Mouse (Mus musculus) MEL (cell line): ENCODE measurements around the gene Pabpc1l. TPM values are rescaled to one million over a fixed set of nuclear protein-coding genes. Genes with fewer than 3 reads are reported as not detected.

Source experiments
- DNase-seq: peaks from one replicate; pipeline ENCODE4 v3.0.0; 2011; ENCODE audit warnings: low read depth, low spot score
- H3K27ac ChIP-seq: 2 replicates; pipeline ENCODE4 v1.5.1; 2012; ENCODE audit warnings: low read depth, mild to moderate bottlenecking, control low read depth, low read length, moderate library complexity; ENCODE audit not compliant: control insufficient read depth
- H3K27me3 ChIP-seq, 2 experiments: fragments of 150-350 bp in 1 of 2; sonication (generic) in 1 of 2; 2 replicates each; pipeline ENCODE4 v1.6.1; 2012; ENCODE audit warnings: low read length in 2 of 2, mild to moderate bottlenecking in 2 of 2, improper control_type of control experiment in 1 of 2, moderate library complexity in 1 of 2; ENCODE audit not compliant: insufficient read depth in 2 of 2, control insufficient read depth in 1 of 2
- H3K36me3 ChIP-seq, 2 experiments: 2 replicates each; pipeline ENCODE4 v1.6.1; 2012 to 2014; ENCODE audit warnings: low read length in 2 of 2, improper control_type of control experiment in 1 of 2, inconsistent platforms in 1 of 2, mild to moderate bottlenecking in 1 of 2; ENCODE audit not compliant: insufficient read depth in 2 of 2, control insufficient read depth in 1 of 2
- H3K4me1 ChIP-seq, 2 experiments: fragments of 150-350 bp in 1 of 2; sonication (generic) in 1 of 2; 2 replicates each; pipeline ENCODE4 v1.6.1; 2012; ENCODE audit warnings: low read length in 2 of 2, improper control_type of control experiment in 1 of 2, mild to moderate bottlenecking in 1 of 2; ENCODE audit not compliant: insufficient read depth in 2 of 2, control insufficient read depth in 1 of 2
- H3K4me3 ChIP-seq, 2 experiments: fragments of 150-350 bp in 1 of 2; sonication (generic) in 1 of 2; 2 replicates each; pipeline ENCODE4 v1.5.1; 2012; ENCODE audit warnings: low read depth in 2 of 2, low read length in 2 of 2, mild to moderate bottlenecking in 2 of 2, moderate library complexity in 2 of 2, control low read depth in 1 of 2, improper control_type of control experiment in 1 of 2; ENCODE audit not compliant: control insufficient read depth in 1 of 2, insufficient read depth in 1 of 2
- H3K79me2 ChIP-seq: 2 replicates; pipeline ENCODE4 v1.6.1; 2012; ENCODE audit warnings: mild to moderate bottlenecking, low read length, moderate library complexity; ENCODE audit not compliant: control insufficient read depth, poor library complexity, insufficient read depth
- H3K9ac ChIP-seq: 2 replicates; pipeline ENCODE4 v1.6.1; 2012; ENCODE audit warnings: low read depth, mild to moderate bottlenecking, control low read depth, low read length, moderate library complexity; ENCODE audit not compliant: control insufficient read depth, poor library complexity, severe bottlenecking
- H3K9me3 ChIP-seq: fragments of 150-350 bp; sonication (generic); replicated peaks from 2 replicates; pipeline ENCODE4 v1.6.1; 2012; ENCODE audit warnings: mild to moderate bottlenecking, low read length, improper control_type of control experiment, moderate library complexity; ENCODE audit not compliant: insufficient read depth
- BHLHE40 ChIP-seq: IDR thresholded peaks from 2 replicates; pipeline ENCODE4 v1.6.1; 2012; ENCODE audit warnings: low read depth, mild to moderate bottlenecking, inconsistent platforms, low read length, improper control_type of control experiment, borderline replicate concordance
- CHD2 ChIP-seq: IDR thresholded peaks from 2 replicates; pipeline ENCODE4 v1.6.1; 2011; ENCODE audit warnings: low read length, improper control_type of control experiment
- E2F4 ChIP-seq: IDR thresholded peaks from 2 replicates; pipeline ENCODE4 v1.6.1; 2011; ENCODE audit warnings: low read depth, low read length, improper control_type of control experiment, borderline replicate concordance
- EP300 ChIP-seq, 2 experiments: IDR thresholded peaks; 2 replicates each; pipeline ENCODE4 v1.6.1; 2011; ENCODE audit warnings: improper control_type of control experiment in 2 of 2, low read length in 2 of 2, low read depth in 1 of 2, mild to moderate bottlenecking in 1 of 2
- GABPA ChIP-seq: IDR thresholded peaks from 2 replicates; pipeline ENCODE4 v1.6.1; 2012; ENCODE audit warnings: low read depth, mild to moderate bottlenecking, inconsistent platforms, low read length, improper control_type of control experiment, moderate library complexity
- GATA1 ChIP-seq: IDR thresholded peaks from 2 replicates; pipeline ENCODE4 v1.6.1; 2011; ENCODE audit warnings: low read depth, low read length, improper control_type of control experiment
- HCFC1 ChIP-seq: IDR thresholded peaks from 2 replicates; pipeline ENCODE4 v1.6.1; 2012; ENCODE audit warnings: low read depth, mild to moderate bottlenecking, inconsistent platforms, low read length, improper control_type of control experiment, moderate library complexity
- MAX ChIP-seq: IDR thresholded peaks from 2 replicates; pipeline ENCODE4 v1.6.1; 2011; ENCODE audit warnings: low read length, improper control_type of control experiment
- MEF2A ChIP-seq: IDR thresholded peaks from 2 replicates; pipeline ENCODE4 v1.6.1; 2014; ENCODE audit warnings: low read depth, mild to moderate bottlenecking, inconsistent platforms, low read length, improper control_type of control experiment; ENCODE audit not compliant: poor library complexity, insufficient replicate concordance, severe bottlenecking; ENCODE audit errors: extremely low read depth
- MYB ChIP-seq: IDR thresholded peaks from 2 replicates; pipeline ENCODE4 v1.6.1; 2011; ENCODE audit warnings: mild to moderate bottlenecking, low read depth, low read length, improper control_type of control experiment
- MYC ChIP-seq: IDR thresholded peaks from 2 replicates; pipeline ENCODE4 v1.6.1; 2011; ENCODE audit warnings: low read depth, mild to moderate bottlenecking, low read length, improper control_type of control experiment, moderate library complexity
- NELFE ChIP-seq: IDR thresholded peaks from 2 replicates; pipeline ENCODE4 v1.6.1; 2011; ENCODE audit warnings: low read depth, low read length, improper control_type of control experiment
- POLR2AphosphoS5 ChIP-seq: IDR thresholded peaks from 2 replicates; pipeline ENCODE4 v1.6.1; 2012; ENCODE audit warnings: low read depth, borderline replicate concordance, mild to moderate bottlenecking, inconsistent platforms, low read length, moderate library complexity, mixed read lengths
- RAD21 ChIP-seq: IDR thresholded peaks from 2 replicates; pipeline ENCODE4 v1.6.1; 2011; ENCODE audit warnings: mild to moderate bottlenecking, low read depth, low read length, improper control_type of control experiment
- SIN3A ChIP-seq: IDR thresholded peaks from 2 replicates; pipeline ENCODE4 v1.6.1; 2012; ENCODE audit warnings: low read length, improper control_type of control experiment, inconsistent platforms
- SMC3 ChIP-seq: IDR thresholded peaks from 2 replicates; pipeline ENCODE4 v1.6.1; 2011; ENCODE audit warnings: low read depth, low read length, improper control_type of control experiment
- TBP ChIP-seq: IDR thresholded peaks from 2 replicates; pipeline ENCODE4 v1.8.0; 2011; ENCODE audit warnings: low read depth, low read length, improper control_type of control experiment
- USF1 ChIP-seq: IDR thresholded peaks from 2 replicates; pipeline ENCODE4 v1.6.1; 2014; ENCODE audit warnings: low read depth, mild to moderate bottlenecking, inconsistent platforms, low read length, improper control_type of control experiment, moderate library complexity
- USF2 ChIP-seq, 2 experiments: IDR thresholded peaks; 2 replicates each; pipeline ENCODE4 v1.6.1; 2011 to 2012; ENCODE audit warnings: improper control_type of control experiment in 2 of 2, low read length in 2 of 2, borderline replicate concordance in 1 of 2, inconsistent platforms in 1 of 2, low read depth in 1 of 2, mild to moderate bottlenecking in 1 of 2; ENCODE audit not compliant: insufficient read depth in 1 of 2
- ZKSCAN1 ChIP-seq: IDR thresholded peaks from 2 replicates; pipeline ENCODE4 v1.6.1; 2012; ENCODE audit warnings: low read depth, mild to moderate bottlenecking, inconsistent platforms, low read length, improper control_type of control experiment, moderate library complexity
- ZMIZ1 ChIP-seq: IDR thresholded peaks from 2 replicates; pipeline ENCODE4 v1.6.1; 2012; ENCODE audit warnings: low read depth, mild to moderate bottlenecking, inconsistent platforms, low read length, improper control_type of control experiment, moderate library complexity
- polyA plus RNA-seq, 2 experiments: library from polyadenylated mRNA; stranded (reverse) in 1 of 2; unstranded in 1 of 2; fragments of >175 nt in 1 of 2; fragments of >200 nt in 1 of 2; gene quantifications; 2 replicates each; pipeline versions ENCODE4 v1.2.1 to v1.2.4; 2012; ENCODE audit warnings: low replicate concordance in 2 of 2, low read depth in 1 of 2; ENCODE audit not compliant: insufficient read length in 2 of 2, insufficient read depth in 1 of 2, missing spikeins in 1 of 2
- total RNA-seq: library from RNA; depleted of rRNA; stranded (reverse); fragments of 300-350 nt; gene quantifications from 2 replicates; pipeline ENCODE4 v1.2.3, GENCODE M21; 2012

Pabpc1l gene
- total and polyA plus RNA-seq, 3 experiments: 0.27 to 0.40 TPM; not detected in 1

DNA sequence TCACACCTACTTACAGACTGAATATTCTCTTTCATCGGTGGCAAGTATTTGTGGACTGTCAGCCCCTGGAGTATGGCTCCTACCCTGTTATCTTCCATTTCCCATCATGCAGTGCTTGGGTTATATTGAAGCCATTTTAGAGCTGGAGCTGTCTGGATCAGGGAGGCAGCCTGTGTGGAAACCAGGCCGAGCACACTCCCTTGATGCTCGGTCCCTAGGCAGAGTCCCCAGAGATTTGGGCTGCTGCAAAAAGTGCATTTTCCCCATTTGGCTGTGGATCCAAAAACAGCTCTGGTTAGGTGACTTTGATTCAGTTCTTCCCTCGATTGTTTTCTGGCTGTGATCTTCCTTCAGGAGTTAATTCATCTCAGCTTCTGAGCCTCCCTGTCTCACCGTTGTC lies 28.4 kb upstream of the Pabpc1l start:
- peaks cover 55% of the 10 kb centered on the region for H3K79me2 ChIP-seq
- DNase-seq: no peak
- no peak overlapping the region for H3K9ac ChIP-seq
- peak overlapping the region in 1 of 2 experiments; percentile 96; a peak in 1 of 4 replicates for H3K4me3 ChIP-seq
- no peaks in the 10 kb centered on the region for H3K27me3 ChIP-seq
- H3K27ac ChIP-seq: no peak overlapping the region
- no peaks in the 10 kb centered on the region for H3K9me3 ChIP-seq
- H3K4me1 ChIP-seq: peaks cover 3 to 14% of the 10 kb centered on the region in 2 experiments
- peak in 1 of 2 experiments; percentile 10; a peak in 1 of 4 replicates for TF ChIP-seq EP300 (IDR thresholded peaks at IDR 0.05; ENCODE audit: low read depth in 1 of 2, low read length in 2 of 2)
- TF ChIP-seq POLR2AphosphoS5: no peak
- TF ChIP-seq, all 39 proteins: peak for 1
- H3K36me3 ChIP-seq: peaks cover 13 to 29% of the 10 kb centered on the region in 2 experiments

DNA sequence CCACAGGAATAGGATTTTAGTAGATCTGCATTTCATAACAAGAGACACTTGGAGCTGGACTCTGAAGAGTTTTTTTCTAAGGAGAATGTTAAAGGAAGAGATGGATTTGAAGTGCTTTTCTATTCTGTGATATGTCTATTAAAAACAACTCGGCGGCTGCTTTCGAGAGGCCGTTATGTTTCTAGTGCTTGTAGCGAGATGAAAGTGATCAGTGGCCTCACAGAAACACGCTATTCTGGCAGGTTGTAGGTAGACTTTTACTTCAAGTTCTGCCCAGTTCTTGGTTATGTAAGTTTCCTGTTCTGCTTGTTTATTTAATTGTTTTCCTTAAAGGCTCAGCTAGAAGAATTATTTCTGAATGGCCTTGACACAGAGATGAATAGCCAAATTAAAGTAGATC lies 26.3 kb upstream of the Pabpc1l start:
- H3K4me1 ChIP-seq: peaks cover 3 to 15% of the 10 kb centered on the region in 2 experiments
- peaks cover 15 to 29% of the 10 kb centered on the region in 2 experiments for H3K36me3 ChIP-seq

DNA sequence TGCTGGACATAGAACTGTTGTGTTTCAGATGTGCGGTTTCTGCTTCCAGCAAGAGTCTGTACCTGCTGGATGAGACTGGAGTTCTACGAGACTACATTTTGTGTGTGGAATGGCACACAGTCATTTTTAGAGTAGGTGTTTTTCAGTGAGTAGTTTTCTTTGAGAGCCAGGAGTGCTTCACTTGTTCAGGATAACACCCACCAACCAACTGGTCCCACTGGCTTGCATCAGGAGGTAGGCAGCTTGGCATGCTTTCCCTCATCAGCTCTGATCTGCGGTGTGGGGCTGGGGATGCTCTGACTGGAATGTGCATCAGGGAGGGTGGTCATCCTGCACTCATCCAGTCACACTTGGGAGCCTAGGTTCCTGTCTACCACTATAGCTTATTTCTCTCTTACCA lies 22.6 kb upstream of the Pabpc1l start:
- TF ChIP-seq BHLHE40 (no peak), MYC (no peak), HCFC1 (no peak), MEF2A (no peak), POLR2AphosphoS5 (no peak), ZMIZ1 (no peak), SIN3A (no peak), MYB (no peak)
- no peaks in the 10 kb centered on the region for H3K27me3 ChIP-seq
- no peaks in the 10 kb centered on the region for H3K9me3 ChIP-seq
- H3K36me3 ChIP-seq: peaks cover 12 to 18% of the 10 kb centered on the region in 2 experiments
- H3K27ac ChIP-seq: no peak overlapping the region
- no peak overlapping the region for H3K4me3 ChIP-seq
- no peak overlapping the region for H3K9ac ChIP-seq
- peaks cover 82% of the 10 kb centered on the region for H3K79me2 ChIP-seq
- peaks cover 0 to 3% of the 10 kb centered on the region in 2 experiments; a peak in 1 of 4 replicates for H3K4me1 ChIP-seq
- no peak for DNase-seq

More for the DNA sequence above, 26.3 kb upstream of the Pabpc1l start:
- no peak for DNase-seq
- H3K9me3 ChIP-seq: no peaks in the 10 kb centered on the region
- H3K4me3 ChIP-seq: no peak overlapping the region
- H3K27ac ChIP-seq: no peak overlapping the region
- no peak overlapping the region for H3K9ac ChIP-seq
- H3K79me2 ChIP-seq: peaks cover 75% of the 10 kb centered on the region
- TF ChIP-seq ZKSCAN1 (no peak), SMC3 (no peak), ZMIZ1 (no peak), HCFC1 (no peak), GATA1 (no peak), GABPA (no peak), TBP (no peak), RAD21 (no peak), POLR2AphosphoS5 (no peak), MYC (no peak), E2F4 (no peak), USF2 (IDR thresholded peaks at IDR 0.05; ENCODE audit: borderline replicate concordance in 1 of 2, insufficient read depth in 1 of 2, low read depth in 1 of 2, low read length in 2 of 2) (no peak), NELFE (no peak), MAX (no peak), USF1 (no peak), BHLHE40 (no peak), MYB (no peak), EP300 (IDR thresholded peaks at IDR 0.05; ENCODE audit: low read depth in 1 of 2, low read length in 2 of 2) (no peak), CHD2 (no peak)
- TF ChIP-seq, all 39 proteins: peak for 0
- no peaks in the 10 kb centered on the region for H3K27me3 ChIP-seq
